Mouse (Mus musculus) stomach, postnatal 0 days (tissue): ENCODE data around the gene Gm10718. TPM values are rescaled to one million over a fixed set of nuclear protein-coding genes. Genes with fewer than 3 reads are reported as not detected.
A peak's percentile ranks its signal among the peaks of the same experiment; 100 is the strongest.
"Not testable (repeated sequence)": the region's sequence is repeated elsewhere in the genome, so short reads cannot be mapped to it uniquely, and the experiment has no call there.

Source experiments
- ATAC-seq: fragments of 200-750 bp; cut with Nextera tagmentation; 2 replicates; pipeline ENCODE4 v1.8.0; 2017; ENCODE audit not compliant: low FRiP score, low TSS enrichment
- DNase-seq: peaks from one replicate; pipeline ENCODE4 v3.0.0-alpha.2; 2016; ENCODE audit warnings: low spot score
- H3K27ac ChIP-seq: fragments of 300-500 bp; sonication (generic); replicated peaks from 2 replicates; pipeline ENCODE4 v1.5.1; 2014; ENCODE audit warnings: mild to moderate bottlenecking, control low read depth
- H3K27me3 ChIP-seq: fragments of 300-500 bp; sonication (generic); 2 replicates; pipeline ENCODE4 v1.6.1; 2014; ENCODE audit warnings: low read length; ENCODE audit not compliant: control insufficient read depth, insufficient read depth
- H3K36me3 ChIP-seq: fragments of 300-500 bp; sonication (generic); 2 replicates; pipeline ENCODE4 v1.6.1; 2014; ENCODE audit warnings: low read length, mixed read lengths; ENCODE audit not compliant: control insufficient read depth, insufficient read depth
- H3K4me1 ChIP-seq: fragments of 300-500 bp; sonication (generic); replicated peaks from 2 replicates; pipeline ENCODE4 v1.6.1; 2014; ENCODE audit warnings: antibody characterized with exemption; ENCODE audit not compliant: control insufficient read depth, insufficient read depth
- H3K4me2 ChIP-seq: fragments of 300-500 bp; sonication (generic); replicated peaks from 2 replicates; pipeline ENCODE4 v1.6.1; 2014; ENCODE audit warnings: low read depth, mild to moderate bottlenecking, control low read depth, moderate library complexity
- H3K4me3 ChIP-seq: fragments of 300-500 bp; sonication (generic); 2 replicates; pipeline ENCODE4 v1.5.1; 2014; ENCODE audit warnings: low read depth, low read length, control low read depth
- H3K9ac ChIP-seq: fragments of 300-500 bp; sonication (generic); 2 replicates; pipeline ENCODE4 v1.6.1; 2014; ENCODE audit warnings: mild to moderate bottlenecking, low read length, control low read depth, mixed read lengths
- H3K9me3 ChIP-seq: fragments of 300-500 bp; sonication (generic); 2 replicates; pipeline ENCODE4 v1.6.1; 2016; ENCODE audit warnings: low read length; ENCODE audit not compliant: control insufficient read depth
- WGBS: fragments of 180-500 bp; shearing (Covaris S2); extraction: QIAGEN DNeasy Blood & Tissue Kit; methylation state at CpG from one replicate; pipeline ENCODE4 v1.1.7; 2014; 5-methylcytosine and 5-hydroxymethylcytosine counted together
- polyA plus RNA-seq: library from polyadenylated mRNA; unstranded; fragments of >200 nt; fragmentation: Nextera tagmentation; extraction: Ambion mirVana; gene quantifications from 2 replicates; pipeline ENCODE4 v1.2.1, GENCODE M21; 2015

Gm10718 gene
- polyA plus RNA-seq, 1 experiment from 2014 or later, result 0.93 TPM

DNA sequence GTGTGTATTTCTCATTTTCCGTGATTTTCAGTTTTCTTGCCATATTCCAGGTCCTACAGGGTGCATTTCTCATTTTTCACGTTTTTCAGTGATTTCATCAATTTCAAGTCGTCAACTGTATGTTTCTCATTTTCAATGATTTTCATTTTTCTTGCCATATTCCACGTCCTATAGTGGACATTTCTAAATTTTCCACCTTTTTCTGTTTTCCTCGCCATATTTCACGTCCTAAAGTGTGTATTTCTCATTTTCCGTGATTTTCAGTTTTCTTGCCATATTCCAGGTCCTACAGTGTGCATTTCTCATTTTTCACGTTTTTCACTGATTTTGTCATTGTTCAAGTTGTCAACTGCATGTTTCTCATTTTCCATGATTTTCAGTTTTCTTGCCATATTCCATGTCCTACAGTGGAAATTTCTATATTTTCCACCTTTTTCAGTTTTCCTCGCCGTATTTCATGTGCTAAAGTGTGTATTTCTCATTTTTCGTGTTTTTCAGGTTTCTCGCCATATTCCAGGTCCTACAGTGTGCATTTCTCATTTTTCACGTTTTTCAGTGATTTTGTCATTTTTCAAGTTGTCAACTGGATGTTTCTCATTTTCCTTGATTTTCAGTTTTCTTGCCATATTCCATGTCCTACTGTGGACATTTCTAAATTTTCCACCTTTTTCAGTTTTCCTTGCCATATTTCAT, 885 bp upstream of the Gm10718 start:
- ATAC-seq, H3K4me1 ChIP-seq, H3K27ac ChIP-seq, DNase-seq, H3K9ac ChIP-seq, H3K27me3 ChIP-seq, H3K4me3 ChIP-seq, H3K36me3 ChIP-seq, H3K9me3 ChIP-seq, H3K4me2 ChIP-seq: not testable (repeated sequence)
- WGBS, result 73% methylated on average over 9 of the region's 13 CpGs

DNA sequence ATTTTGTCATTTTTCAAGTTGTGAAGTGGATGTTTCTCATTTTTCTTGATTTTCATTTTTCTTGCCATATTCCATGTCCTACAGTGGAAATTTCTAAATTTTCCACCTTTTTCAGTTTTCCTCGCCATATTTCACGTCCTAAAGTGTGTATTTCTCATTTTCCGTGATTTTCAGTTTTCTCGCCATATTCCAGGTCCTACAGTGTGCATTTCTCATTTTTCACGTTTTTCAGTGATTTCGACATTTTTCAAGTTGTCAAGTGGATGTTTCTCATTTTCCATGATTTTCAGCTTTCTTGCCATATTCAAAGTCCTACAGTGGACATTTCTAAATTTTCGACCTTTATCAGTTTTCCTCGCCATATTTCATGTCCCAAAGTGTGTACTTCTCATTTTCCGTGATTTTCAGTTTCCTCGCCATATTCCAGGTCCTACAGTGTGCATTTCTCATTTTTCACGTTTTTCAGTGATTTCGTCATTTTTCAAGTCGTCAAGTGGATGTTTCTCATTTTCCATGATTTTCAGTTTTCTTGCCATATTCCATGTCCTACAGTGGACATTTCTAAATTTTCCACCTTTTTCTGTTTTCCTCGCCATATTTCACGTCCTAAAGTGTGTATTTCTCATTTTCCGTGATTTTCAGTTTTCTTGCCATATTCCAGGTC, 770 bp downstream of the Gm10718 start:
- H3K4me2 ChIP-seq, DNase-seq, H3K9me3 ChIP-seq, ATAC-seq, H3K27ac ChIP-seq, H3K4me3 ChIP-seq, H3K27me3 ChIP-seq, H3K36me3 ChIP-seq, H3K4me1 ChIP-seq, H3K9ac ChIP-seq: not testable (repeated sequence)
- 68% methylated on average over 14 of the region's 16 CpGs for WGBS

DNA sequence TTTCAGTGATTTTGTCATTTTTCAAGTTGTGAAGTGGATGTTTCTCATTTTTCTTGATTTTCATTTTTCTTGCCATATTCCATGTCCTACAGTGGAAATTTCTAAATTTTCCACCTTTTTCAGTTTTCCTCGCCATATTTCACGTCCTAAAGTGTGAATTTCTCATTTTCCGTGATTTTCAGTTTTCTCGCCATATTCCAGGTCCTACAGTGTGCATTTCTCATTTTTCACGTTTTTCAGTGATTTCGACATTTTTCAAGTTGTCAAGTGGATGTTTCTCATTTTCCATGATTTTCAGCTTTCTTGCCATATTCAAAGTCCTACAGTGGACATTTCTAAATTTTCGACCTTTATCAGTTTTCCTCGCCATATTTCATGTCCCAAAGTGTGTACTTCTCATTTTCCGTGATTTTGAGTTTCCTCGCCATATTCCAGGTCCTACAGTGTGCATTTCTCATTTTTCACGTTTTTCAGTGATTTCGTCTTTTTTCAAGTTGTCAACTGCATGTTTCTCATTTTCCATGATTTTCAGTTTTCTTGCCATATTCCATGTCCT, 1.6 kb downstream of the Gm10718 start, which contains the start of gene Gm10717:
TSS of gene Gm10717 (plus strand) at position 506 of the 556 bp plus-strand sequence.
- H3K9me3 ChIP-seq, ATAC-seq, H3K4me1 ChIP-seq, H3K27ac ChIP-seq, H3K36me3 ChIP-seq, DNase-seq, H3K4me3 ChIP-seq, H3K27me3 ChIP-seq, H3K4me2 ChIP-seq, H3K9ac ChIP-seq: not testable (repeated sequence)
- 75% methylated on average over 12 of the region's 12 CpGs for WGBS

DNA sequence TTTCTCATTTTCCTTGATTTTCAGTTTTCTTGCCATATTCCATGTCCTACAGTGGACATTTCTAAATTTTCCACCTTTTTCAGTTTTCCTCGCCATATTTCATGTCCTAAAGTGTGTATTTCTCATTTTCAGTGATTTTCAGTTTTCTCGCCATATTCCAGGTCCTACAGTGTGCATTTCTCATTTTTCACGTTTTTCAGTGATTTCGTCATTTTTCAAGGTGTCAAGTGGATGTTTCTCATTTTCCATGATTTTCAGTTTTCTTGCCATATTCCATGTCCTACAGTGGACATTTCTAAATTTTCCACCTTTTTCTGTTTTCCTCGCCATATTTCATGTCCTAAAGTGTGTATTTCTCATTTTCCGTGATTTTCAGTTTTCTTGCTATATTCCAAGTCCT, 2.3 kb downstream of the Gm10718 start:
- H3K9me3 ChIP-seq, H3K4me3 ChIP-seq, H3K27ac ChIP-seq, H3K9ac ChIP-seq, H3K27me3 ChIP-seq, H3K4me1 ChIP-seq, H3K4me2 ChIP-seq, ATAC-seq, DNase-seq, H3K36me3 ChIP-seq: not testable (repeated sequence)
- WGBS, result 57% methylated on average over 4 of the region's 6 CpGs

DNA sequence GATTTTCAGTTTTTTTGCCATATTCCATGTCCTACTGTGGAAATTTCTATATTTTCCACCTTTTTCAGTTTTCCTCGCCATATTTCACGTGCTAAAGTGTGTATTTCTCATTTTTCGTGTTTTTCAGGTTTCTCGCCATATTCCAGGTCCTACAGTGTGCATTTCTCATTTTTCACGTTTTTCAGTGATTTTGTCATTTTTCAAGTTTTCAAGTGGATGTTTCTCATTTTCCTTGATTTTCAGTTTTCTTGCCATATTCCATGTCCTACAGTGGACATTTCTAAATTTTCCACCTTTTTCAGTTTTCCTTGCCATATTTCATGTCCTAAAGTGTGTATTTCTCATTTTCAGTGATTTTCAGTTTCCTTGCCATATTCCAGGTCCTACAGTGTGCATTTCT, 2.8 kb downstream of the Gm10718 start:
- H3K4me2 ChIP-seq, H3K9ac ChIP-seq, H3K27ac ChIP-seq, ATAC-seq, H3K4me1 ChIP-seq, H3K9me3 ChIP-seq, H3K36me3 ChIP-seq, DNase-seq, H3K27me3 ChIP-seq, H3K4me3 ChIP-seq: not testable (repeated sequence)
- WGBS, result 78% methylated on average over 5 of the region's 5 CpGs

DNA sequence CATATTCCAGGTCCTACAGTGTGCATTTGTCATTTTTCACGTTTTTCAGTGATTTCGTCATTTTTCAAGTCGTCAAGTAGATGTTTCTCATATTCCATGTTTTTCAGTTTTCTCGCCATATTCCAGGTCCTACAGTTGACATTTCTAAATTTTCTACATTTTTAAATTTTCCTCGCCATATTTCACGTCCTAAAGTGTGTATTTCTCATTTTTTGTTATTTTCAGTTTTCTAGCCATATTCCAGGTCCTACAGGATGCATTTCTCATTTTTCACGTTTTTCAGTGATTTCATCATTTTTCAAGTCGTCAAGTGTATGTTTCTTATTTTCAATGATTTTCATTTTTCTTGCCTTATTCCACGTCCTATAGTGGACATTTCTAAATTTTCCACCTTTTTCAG, 3.4 kb downstream of the Gm10718 start:
- not testable (repeated sequence) for H3K9me3 ChIP-seq, H3K36me3 ChIP-seq, H3K4me3 ChIP-seq, H3K9ac ChIP-seq, ATAC-seq, H3K27me3 ChIP-seq, H3K4me2 ChIP-seq, DNase-seq, H3K27ac ChIP-seq, H3K4me1 ChIP-seq
- 68% methylated on average over 9 of the region's 9 CpGs for WGBS

DNA sequence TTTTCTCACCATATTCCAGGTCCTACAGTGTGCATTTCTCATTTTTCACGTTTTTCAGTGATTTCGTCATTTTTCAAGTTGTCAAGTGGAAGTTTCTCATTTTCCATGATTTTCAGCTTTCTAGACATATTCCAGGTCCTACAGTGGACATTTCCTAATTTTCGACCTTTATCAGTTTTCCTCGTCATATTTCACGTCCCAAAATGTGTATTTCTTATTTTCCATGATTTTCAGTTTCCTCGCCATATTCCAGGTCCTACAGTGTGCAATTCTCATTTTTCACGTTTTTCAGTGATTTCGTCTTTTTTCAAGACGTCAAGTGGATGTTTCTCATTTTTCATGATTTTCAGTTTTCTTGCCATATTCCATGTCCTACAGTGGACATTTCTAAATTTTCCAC, 3.9 kb downstream of the Gm10718 start:
- peak; percentile 21 for DNase-seq
- not testable (repeated sequence) for H3K9me3 ChIP-seq

DNA sequence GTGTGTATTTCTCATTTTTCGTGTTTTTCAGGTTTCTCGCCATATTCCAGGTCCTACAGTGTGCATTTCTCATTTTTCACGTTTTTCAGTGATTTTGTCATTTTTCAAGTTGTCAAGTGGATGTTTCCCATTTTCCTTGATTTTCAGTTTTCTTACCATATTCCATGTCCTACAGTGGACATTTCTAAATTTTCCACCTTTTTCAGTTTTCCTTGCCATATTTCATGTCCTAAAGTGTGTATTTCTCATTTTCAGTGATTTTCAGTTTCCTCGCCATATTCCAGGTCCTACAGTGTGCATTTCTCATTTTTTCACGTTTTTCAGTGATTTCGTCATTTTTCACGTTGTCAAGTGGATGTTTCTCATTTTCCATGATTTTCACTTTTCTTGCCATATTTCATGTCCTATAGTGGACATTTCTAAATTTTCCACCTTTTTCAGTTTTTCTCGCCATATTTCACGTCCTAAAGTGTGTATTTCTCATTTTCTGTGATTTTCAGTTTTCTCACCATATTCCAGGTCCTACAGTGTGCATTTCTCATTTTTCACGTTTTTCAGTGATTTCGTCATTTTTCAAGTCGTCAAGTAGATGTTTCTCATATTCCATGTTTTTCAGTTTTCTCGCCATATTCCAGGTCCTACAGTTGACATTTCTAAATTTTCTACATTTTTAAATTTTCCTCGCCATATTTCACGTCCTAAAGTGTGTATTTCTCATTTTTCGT, 6.1 kb downstream of the Gm10718 start:
- not testable (repeated sequence) for H3K36me3 ChIP-seq
- 68% methylated on average over 12 of the region's 16 CpGs for WGBS

More for the DNA sequence above, 3.9 kb downstream of the Gm10718 start:
- not testable (repeated sequence) for H3K27ac ChIP-seq, H3K4me1 ChIP-seq, H3K4me3 ChIP-seq, H3K27me3 ChIP-seq, H3K9ac ChIP-seq, H3K36me3 ChIP-seq, ATAC-seq, H3K4me2 ChIP-seq
- 74% methylated on average over 9 of the region's 9 CpGs for WGBS

More for the DNA sequence above, 6.1 kb downstream of the Gm10718 start:
- not testable (repeated sequence) for H3K4me1 ChIP-seq, H3K9me3 ChIP-seq, ATAC-seq, H3K9ac ChIP-seq, H3K4me2 ChIP-seq, DNase-seq, H3K27me3 ChIP-seq, H3K4me3 ChIP-seq, H3K27ac ChIP-seq
